Mouse (Mus musculus): Measurements from ENCODE around the gene Deaf1.
"Not testable (repeated sequence)": the region's sequence is repeated elsewhere in the genome, so short reads cannot be mapped to it uniquely, and the experiment has no call there.

Gene Deaf1

GRCm38 (mm10) chr7:141261480-141261879, 66.0 kb downstream of the Deaf1 start:
- no peak for DNase-seq

DNA sequence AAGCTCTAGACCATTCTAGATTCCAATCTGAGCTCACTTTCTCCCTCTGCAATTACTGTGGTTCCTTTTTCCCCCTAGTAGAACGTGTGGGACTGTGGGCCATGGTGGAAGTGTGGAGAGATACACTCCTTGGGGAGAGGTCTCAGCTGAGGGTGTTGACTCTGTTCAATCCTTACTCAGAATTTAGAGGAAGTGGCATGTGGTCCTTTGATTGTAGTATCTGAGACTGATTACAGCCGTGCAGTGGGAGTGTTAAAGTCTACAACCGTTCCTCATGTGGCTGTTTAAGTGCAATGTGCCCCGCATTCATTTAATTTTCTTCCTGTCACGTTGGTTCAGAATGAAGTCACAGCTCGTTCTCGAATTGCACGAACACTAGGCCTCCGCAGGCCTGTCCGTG, 71.3 kb downstream of the Deaf1 start:
- no peak for DNase-seq

DNA sequence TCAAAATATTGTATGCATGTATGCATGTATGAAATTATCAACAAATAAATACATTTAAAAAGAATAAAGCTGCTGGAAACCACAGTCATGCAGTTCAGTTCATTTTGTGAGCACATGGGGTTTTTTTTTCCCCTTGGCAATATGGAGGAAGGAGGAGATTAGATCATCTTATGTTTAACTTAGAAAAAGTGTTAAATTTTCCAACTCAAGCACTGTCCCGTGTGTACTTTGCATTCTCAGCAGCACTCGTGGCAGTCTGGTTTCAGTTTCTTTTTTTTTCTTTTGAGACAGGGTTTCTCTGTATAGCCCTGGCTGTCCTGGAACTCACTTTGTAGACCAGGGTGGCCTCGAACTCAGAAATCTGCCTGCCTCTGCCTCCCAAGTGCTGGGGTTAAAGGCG, 77.0 kb downstream of the Deaf1 start:
- DNase-seq: not testable (repeated sequence)
